Mouse (Mus musculus): ENCODE results near the gene Ppp2r3d. TPM values are rescaled to one million over a fixed set of nuclear protein-coding genes. Genes with fewer than 3 reads are reported as not detected.
A peak's percentile ranks its signal among the peaks of the same experiment; 100 is the strongest.

Ppp2r3d gene
- total and polyA plus RNA-seq, 3 experiments: 17.4 to 78.1 TPM; not detected in 1

GRCm38 (mm10) chr9:124478081-124478480 is 1.4 kb upstream of the Ppp2r3d start:
- no peak overlapping the region for H3K9ac ChIP-seq (ENCODE audit: control insufficient read depth, low read depth, low read length, poor library complexity, severe bottlenecking)
- no peaks in the 10 kb centered on the region for H3K9me3 ChIP-seq (replicated peaks; ENCODE audit: insufficient read depth, low read length)
- TF ChIP-seq ZNF384 (IDR thresholded peaks at IDR 0.05; ENCODE audit: low read depth, low read length) (peak; percentile 42; the same call in 1 of the 2 replicates), ZC3H11A (IDR thresholded peaks at IDR 0.05; ENCODE audit: low read depth, low read length) (no peak)
- no peaks in the 10 kb centered on the region for H3K36me3 ChIP-seq (ENCODE audit: control insufficient read depth in 1 of 2, insufficient read depth in 2 of 2, low read length in 2 of 2)
- H3K4me3 ChIP-seq (ENCODE audit: control insufficient read depth in 1 of 2, insufficient read depth in 1 of 2, low read depth in 2 of 2, low read length in 2 of 2): no peak overlapping the region
- H3K27ac ChIP-seq (ENCODE audit: control insufficient read depth, low read depth, low read length): no peak overlapping the region
- DNase-seq (ENCODE audit: low read depth, low spot score): peak; percentile 41
- no peaks in the 10 kb centered on the region for H3K27me3 ChIP-seq (ENCODE audit: control insufficient read depth in 1 of 2, insufficient read depth in 2 of 2, low read length in 2 of 2)
- no peaks in the 10 kb centered on the region for H3K4me1 ChIP-seq (ENCODE audit: control insufficient read depth in 1 of 2, insufficient read depth in 2 of 2, low read length in 2 of 2)
- H3K79me2 ChIP-seq (ENCODE audit: control insufficient read depth, insufficient read depth, low read length, poor library complexity): no peaks in the 10 kb centered on the region

GRCm38 (mm10) chr9:124475689-124476088 is 1.0 kb downstream of the Ppp2r3d start:
- H3K27me3 ChIP-seq (ENCODE audit: control insufficient read depth in 1 of 2, insufficient read depth in 2 of 2, low read length in 2 of 2): no peaks in the 10 kb centered on the region
- no peak for TF ChIP-seq SMC3 (IDR thresholded peaks at IDR 0.05; ENCODE audit: low read depth, low read length)
- no peak for TF ChIP-seq SIN3A (IDR thresholded peaks at IDR 0.05; ENCODE audit: low read length)
- TF ChIP-seq TBP (IDR thresholded peaks at IDR 0.05; ENCODE audit: low read depth, low read length): no peak
- no peak for TF ChIP-seq HCFC1 (IDR thresholded peaks at IDR 0.05; ENCODE audit: low read depth, low read length)
- no peak for TF ChIP-seq E2F4 (IDR thresholded peaks at IDR 0.05; ENCODE audit: borderline replicate concordance, low read depth, low read length)
- no peak for TF ChIP-seq CTCF (IDR thresholded peaks at IDR 0.05 in 2 of 3, conservative IDR thresholded peaks at IDR 0.05 in 1 of 3; ENCODE audit: control insufficient read depth in 1 of 3, insufficient read depth in 1 of 3, low read depth in 2 of 3, low read length in 3 of 3, poor library complexity in 1 of 3, severe bottlenecking in 1 of 3)
- TF ChIP-seq MAX (IDR thresholded peaks at IDR 0.05; ENCODE audit: low read length): no peak
- TF ChIP-seq CHD1 (IDR thresholded peaks at IDR 0.05; ENCODE audit: low read depth, low read length): no peak
- no peak for TF ChIP-seq RCOR1 (IDR thresholded peaks at IDR 0.05; ENCODE audit: low read depth, low read length)
- TF ChIP-seq NELFE (IDR thresholded peaks at IDR 0.05; ENCODE audit: low read depth, low read length): no peak
- TF ChIP-seq USF1 (IDR thresholded peaks at IDR 0.05; ENCODE audit: low read depth, low read length): no peak
- TF ChIP-seq EP300 (IDR thresholded peaks at IDR 0.05; ENCODE audit: low read depth in 1 of 2, low read length in 2 of 2): no peak
- TF ChIP-seq MXI1 (IDR thresholded peaks at IDR 0.05; ENCODE audit: low read depth, low read length): no peak
- TF ChIP-seq MAFK (IDR thresholded peaks at IDR 0.05; ENCODE audit: borderline replicate concordance, low read depth, low read length): no peak
- TF ChIP-seq TAL1 (IDR thresholded peaks at IDR 0.05; ENCODE audit: low read length): no peak
- TF ChIP-seq NRF1 (IDR thresholded peaks at IDR 0.05; ENCODE audit: insufficient read depth, low read depth, low read length, poor library complexity, severe bottlenecking): no peak
- no peak for TF ChIP-seq POLR2A (IDR thresholded peaks at IDR 0.05; ENCODE audit: control insufficient read depth in 1 of 2, insufficient read depth in 1 of 2, low read depth in 1 of 2, low read length in 2 of 2, poor library complexity in 1 of 2)
- DNase-seq (ENCODE audit: low read depth, low spot score): no peak

More at GRCm38 (mm10) chr9:124475689-124476088, 1.0 kb downstream of the Ppp2r3d start:
- Histone ChIP-seq H3K79me2 (ENCODE audit: control insufficient read depth, insufficient read depth, low read length, poor library complexity) (no peaks in the 10 kb centered on the region), H3K9me3 (replicated peaks; ENCODE audit: insufficient read depth, low read length) (no peaks in the 10 kb centered on the region), H3K27ac (ENCODE audit: control insufficient read depth, low read depth, low read length) (no peak overlapping the region), H3K4me1 (ENCODE audit: control insufficient read depth in 1 of 2, insufficient read depth in 2 of 2, low read length in 2 of 2) (no peaks in the 10 kb centered on the region), H3K36me3 (ENCODE audit: control insufficient read depth in 1 of 2, insufficient read depth in 2 of 2, low read length in 2 of 2) (no peaks in the 10 kb centered on the region), H3K9ac (ENCODE audit: control insufficient read depth, low read depth, low read length, poor library complexity, severe bottlenecking) (no peak overlapping the region), H3K4me3 (ENCODE audit: control insufficient read depth in 1 of 2, insufficient read depth in 1 of 2, low read depth in 2 of 2, low read length in 2 of 2) (no peak overlapping the region)

All from MEL (cell line).